Comparison of ENCODE assay signal across 24 mouse cellular contexts in genomic region chr7:141981237-141981636, GRCm38 (mm10). TPM values are rescaled to one million over a fixed set of nuclear protein-coding genes. Genes with fewer than 3 reads are reported as not detected.
DNase-seq lines count a peak whose midpoint lies in the region; TF ChIP-seq lines count a peak whose summit lies in the region.
"Had no signal": no experiment of that assay in that cellular context is flagged by ENCODE, and none has a peak within 500 bp of the region (broad histone marks: within the 10 kb centered on the region; RNA-seq: fewer than 3 reads in every experiment).

No protein-coding gene starts in this region.

- TF ChIP-seq RAD21 in CH12.LX (IDR thresholded peaks at IDR 0.05; ENCODE audit: low read depth, low read length) (no peak), MEL (IDR thresholded peaks at IDR 0.05; ENCODE audit: low read depth, low read length) (no peak)

- H3K4me3 ChIP-seq in CH12.LX (replicated peaks in 1 of 3; ENCODE audit: low read depth in 2 of 3, low read length in 2 of 3, poor library complexity in 1 of 3) = peak overlapping the region; percentile 67 to 86 (median 69)
- no peak overlapping the region for H3K4me3 ChIP-seq in MEL (ENCODE audit: control insufficient read depth in 1 of 2, insufficient read depth in 1 of 2, low read depth in 2 of 2, low read length in 2 of 2)

- no peak for TF ChIP-seq CTCF in CH12.LX (conservative IDR thresholded peaks at IDR 0.05 in 1 of 2, IDR thresholded peaks at IDR 0.05 in 1 of 2; ENCODE audit: low read depth in 2 of 2, low read length in 2 of 2)
- no peak for TF ChIP-seq CTCF in MEL (IDR thresholded peaks at IDR 0.05 in 2 of 3, conservative IDR thresholded peaks at IDR 0.05 in 1 of 3; ENCODE audit: control insufficient read depth in 1 of 3, insufficient read depth in 1 of 3, low read depth in 2 of 3, low read length in 3 of 3, poor library complexity in 1 of 3, severe bottlenecking in 1 of 3)

- H3K9me3 ChIP-seq in CH12.LX (replicated peaks; ENCODE audit: low read length) (no peaks in the 10 kb centered on the region), MEL (replicated peaks; ENCODE audit: insufficient read depth, low read length) (no peaks in the 10 kb centered on the region)
- H3K9me3 ChIP-seq: G1E had no signal

- H3K9ac ChIP-seq in CH12.LX (ENCODE audit: insufficient read depth, low read depth) = peak overlapping the region; percentile 35
- no peak overlapping the region for H3K9ac ChIP-seq in MEL (ENCODE audit: control insufficient read depth, low read depth, low read length, poor library complexity, severe bottlenecking)

- in situ Hi-C loops in CH12.LX (cut with MboI; ENCODE audit: low pct_ligation_motif_present, low pct_unique_long_range_greater_than_20kb, low sequenced_read_pairs) = no loop called here

- no peak for TF ChIP-seq EP300 in CH12.LX (IDR thresholded peaks at IDR 0.05; ENCODE audit: low read length)
- TF ChIP-seq EP300 in MEL (IDR thresholded peaks at IDR 0.05; ENCODE audit: low read depth in 1 of 2, low read length in 2 of 2) = no peak

- peaks cover 5 to 12% of the 10 kb centered on the region in 2 experiments for H3K4me1 ChIP-seq in CH12.LX (ENCODE audit: control insufficient read depth in 1 of 2, insufficient read depth in 2 of 2)
- no peaks in the 10 kb centered on the region for H3K4me1 ChIP-seq in MEL (ENCODE audit: control insufficient read depth in 1 of 2, insufficient read depth in 2 of 2, low read length in 2 of 2)

- dilution Hi-C loops in CH12.LX (cut with MboI; ENCODE audit: extremely low pct_ligation_motif_present, extremely low pct_unique_long_range_greater_than_20kb, low sequenced_read_pairs) = no loop called here

- peaks cover 23% of the 10 kb centered on the region for H3K27me3 ChIP-seq in CH12.LX (replicated peaks)
- H3K27me3 ChIP-seq in MEL (ENCODE audit: control insufficient read depth in 1 of 2, insufficient read depth in 2 of 2, low read length in 2 of 2) = no peaks in the 10 kb centered on the region
- H3K27me3 ChIP-seq: Patski had no signal

- peak; percentile 74 for DNase-seq in CH12.LX (ENCODE audit: extremely low read depth)
- DNase-seq in MEL (ENCODE audit: low read depth, low spot score) = peak; percentile 9
- peak; percentile 3 for DNase-seq in NIH3T3 (ENCODE audit: low read depth)
- peak; percentile 12 for DNase-seq in R1 (ENCODE audit: low read depth, low spot score)
- DNase-seq in cerebellum, postnatal 25 days = no peak
- no peak for DNase-seq in gastrocnemius, postnatal 14 days
- DNase-seq in urinary bladder, postnatal 10 days (ENCODE audit: low spot score) = no peak
- DNase-seq in Muller cell, postnatal 12 days (ENCODE audit: inconsistent ontology term) = no peak
- DNase-seq: adrenal gland, adult 2 months; adrenal gland, adult 8-10 months; adrenal gland, postnatal 10 days; adrenal gland, postnatal 14 days; adrenal gland, postnatal 25 days; adrenal gland, postnatal 36 days; B cell, adult 2 months; cerebellum, adult 11 months; cerebellum, adult 11-12 months; cerebellum, adult 18-20 months; cerebellum, adult 2 months; cerebellum, adult 8-10 months; cerebellum, adult 9-10 months; cerebellum, adult 9-11 months had no signal

- peak overlapping the region; percentile 80; the same call in 1 of the 2 replicates for H3K4me2 ChIP-seq in CH12.LX (ENCODE audit: insufficient read depth, low read depth, poor library complexity, severe bottlenecking)

- TF ChIP-seq POLR2A in CH12.LX (IDR thresholded peaks at IDR 0.05; ENCODE audit: low read depth, low read length) = peak; percentile 68
- no peak for TF ChIP-seq POLR2A in MEL (IDR thresholded peaks at IDR 0.05; ENCODE audit: control insufficient read depth in 1 of 2, insufficient read depth in 1 of 2, low read depth in 1 of 2, low read length in 2 of 2, poor library complexity in 1 of 2)

- H3K79me2 ChIP-seq in CH12.LX (replicated peaks; ENCODE audit: control insufficient read depth, extremely low read depth, insufficient read depth, poor library complexity, severe bottlenecking) (no peaks in the 10 kb centered on the region), MEL (ENCODE audit: control insufficient read depth, insufficient read depth, low read length, poor library complexity) (no peaks in the 10 kb centered on the region)

- intact Hi-C loops in gastrocnemius, postnatal 14 days (cut with DNase I; ENCODE audit: low total_unique reads) = no loop called here

- peaks cover 11 to 36% of the 10 kb centered on the region in 2 experiments for H3K36me3 ChIP-seq in CH12.LX (replicated peaks in 1 of 2; ENCODE audit: control insufficient read depth in 1 of 2, insufficient read depth in 1 of 2, low read length in 1 of 2)
- H3K36me3 ChIP-seq in MEL (ENCODE audit: control insufficient read depth in 1 of 2, insufficient read depth in 2 of 2, low read length in 2 of 2) = no peaks in the 10 kb centered on the region
- H3K36me3 ChIP-seq: G1E had no signal

- H3K27ac ChIP-seq in CH12.LX (ENCODE audit: insufficient read depth, low read depth) (no peak overlapping the region), MEL (ENCODE audit: control insufficient read depth, low read depth, low read length) (no peak overlapping the region)

TF ChIP-seq in CH12.LX, 34 proteins besides CTCF, POLR2A, EP300 and RAD21:
- TF ChIP-seq NELFE (IDR thresholded peaks at IDR 0.05; ENCODE audit: low read depth, low read length) = peak; percentile 57
- peak; percentile 59 for TF ChIP-seq MAX (IDR thresholded peaks at IDR 0.05; ENCODE audit: low read length)
- TF ChIP-seq TBP (conservative IDR thresholded peaks at IDR 0.05; ENCODE audit: low read depth, low read length) = peak; percentile 73
- no peak for TF ChIP-seq GABPA (IDR thresholded peaks at IDR 0.05; ENCODE audit: insufficient replicate concordance, low read depth, low read length)
- TF ChIP-seq MYC (IDR thresholded peaks at IDR 0.05; ENCODE audit: low read depth, low read length) = peak; percentile 44; the same call in 1 of the 2 replicates
- 0 out of 2 replicates have a peak, but pooled peaks have one; percentile 22 for TF ChIP-seq HCFC1 (IDR thresholded peaks at IDR 0.05; ENCODE audit: low read depth, low read length)
- TF ChIP-seq SIN3A (IDR thresholded peaks at IDR 0.05; ENCODE audit: low read length) = peak; percentile 61
- peak; percentile 51 for TF ChIP-seq MXI1 (IDR thresholded peaks at IDR 0.05; ENCODE audit: low read depth, low read length)
- no peak for TF ChIP-seq USF1 (IDR thresholded peaks at IDR 0.05; ENCODE audit: low read depth, low read length)

TF ChIP-seq in MEL, 35 proteins besides CTCF, POLR2A, EP300 and RAD21:
- TF ChIP-seq SMC3 (IDR thresholded peaks at IDR 0.05; ENCODE audit: low read depth, low read length) (no peak), JUND (IDR thresholded peaks at IDR 0.05; ENCODE audit: low read depth, low read length) (no peak)

RNA-seq across cellular contexts. Expression of gene Brsk2, which starts 31.7 kb away (rescaled TPM):
- total RNA-seq in CH12.LX (2012; rRNA removed) (10.7 and 10.9 TPM in 2 replicates), CH12.LX (2014; rRNA removed) (5.3 and 5.4 TPM in 2 replicates), MEL (2012; rRNA removed) (0.19 and 0.39 TPM in 2 replicates)
- polyA plus RNA-seq in CH12.LX (2012; ENCODE audit: insufficient read length, low read depth) (8.8 and 11.0 TPM in 2 replicates), MEL (2012; ENCODE audit: insufficient read depth in 1 of 2, insufficient read length in 2 of 2, low read depth in 1 of 2, low replicate concordance in 2 of 2, missing spikeins in 1 of 2) (under 1 TPM in 1 of 2 experiments, not detected in 1; 0.13 TPM)
- under 1 TPM; 0.35 to 0.58 TPM for total RNA-seq in gastrocnemius, postnatal 14 days (2021)
- polyA plus RNA-seq: G1E had no signal

Comparison
In these comparisons a context has a peak if more than half of its experiments do, and no peak if none do; other contexts are left out.
1. DNase-seq: peak in CH12.LX (single experiment), MEL (single experiment), NIH3T3 (single experiment) and R1 (single experiment); none in cerebellum, postnatal 25 days (0 of 2), gastrocnemius, postnatal 14 days (single experiment), urinary bladder, postnatal 10 days (single experiment) and Muller cell, postnatal 12 days (single experiment).
2. H3K4me3 ChIP-seq: peak in CH12.LX (3 of 3); none in MEL (0 of 2).
3. Of the 35 proteins assayed by ChIP-seq in both MEL and CH12.LX: peak only in MEL: none; only in CH12.LX: HCFC1, MAX, MXI1, MYC, NELFE, POLR2A and 2 more; in both: none; in neither: 27.